Mouse (Mus musculus) ES-E14 (cell line): ENCODE measurements at regions not wholly inside any gene's neighbourhood (a gene's known extent, or its start where the extent isn't known, plus 50 kb on each side); places are given as distances from the start of the nearest gene placed in this dataset.

Source experiments
- DNase-seq: peaks from one replicate; pipeline ENCODE4 v3.0.0-alpha.2; 2013; ENCODE audit warnings: low read depth, low spot score
- H3K27ac ChIP-seq: 2 replicates; pipeline ENCODE4 v1.5.1; 2012; ENCODE audit warnings: low read depth, mild to moderate bottlenecking, low read length, moderate library complexity, mixed read lengths; ENCODE audit not compliant: poor library complexity, insufficient read depth, severe bottlenecking
- H3K36me3 ChIP-seq: 2 replicates; pipeline ENCODE4 v1.6.1; 2012; ENCODE audit warnings: mild to moderate bottlenecking, low read length, moderate library complexity, mixed read lengths; ENCODE audit not compliant: control insufficient read depth, poor library complexity, insufficient read depth, severe bottlenecking
- H3K4me1 ChIP-seq, 2 experiments: fragments of 150-350 bp in 1 of 2; sonication (generic) in 1 of 2; 2 replicates each; pipeline ENCODE4 v1.6.1; 2012; ENCODE audit warnings: low read length in 2 of 2, mild to moderate bottlenecking in 1 of 2, mixed read lengths in 1 of 2; ENCODE audit not compliant: control insufficient read depth in 2 of 2, insufficient read depth in 2 of 2, poor library complexity in 1 of 2
- H3K4me3 ChIP-seq, 2 experiments: fragments of 150-350 bp in 1 of 2; sonication (generic) in 1 of 2; 2 replicates each; pipeline ENCODE4 v1.5.1; 2012; ENCODE audit warnings: low read length in 2 of 2, low read depth in 1 of 2, mild to moderate bottlenecking in 1 of 2, mixed read lengths in 1 of 2; ENCODE audit not compliant: insufficient read depth in 1 of 2, poor library complexity in 1 of 2, severe bottlenecking in 1 of 2
- H3K9ac ChIP-seq: 2 replicates; pipeline ENCODE4 v1.6.1; 2012; ENCODE audit warnings: low read depth, mild to moderate bottlenecking, low read length, mixed read lengths; ENCODE audit not compliant: poor library complexity, insufficient read depth, severe bottlenecking
- H3K9me3 ChIP-seq: fragments of 150-350 bp; sonication (generic); 2 replicates; pipeline ENCODE4 v1.6.1; 2012; ENCODE audit warnings: low read depth, mild to moderate bottlenecking, low read length; ENCODE audit not compliant: control insufficient read depth, insufficient read depth
- CHD2 ChIP-seq: IDR thresholded peaks from 2 replicates; pipeline ENCODE4 v1.6.1; 2014; ENCODE audit warnings: mild to moderate bottlenecking, low read depth, low read length, inconsistent platforms
- HCFC1 ChIP-seq: IDR thresholded peaks from 2 replicates; pipeline ENCODE4 v1.6.1; 2012; ENCODE audit warnings: low read length, inconsistent platforms, borderline replicate concordance; ENCODE audit not compliant: insufficient read depth
- MAFK ChIP-seq: IDR thresholded peaks from 2 replicates; pipeline ENCODE4 v1.6.1; 2014; ENCODE audit warnings: mild to moderate bottlenecking, low read depth, low read length, inconsistent platforms; ENCODE audit not compliant: insufficient read depth
- ZC3H11A ChIP-seq: IDR thresholded peaks from 2 replicates; pipeline ENCODE4 v1.6.1; 2012; ENCODE audit warnings: low read depth, mild to moderate bottlenecking, inconsistent platforms, low read length, borderline replicate concordance
- ZNF384 ChIP-seq: IDR thresholded peaks from 2 replicates; pipeline ENCODE4 v1.6.1; 2012; ENCODE audit warnings: low read depth, low read length, inconsistent platforms
- in situ Hi-C, 2 experiments: fragments of 600-800 bp; cut with MboI; formaldehyde crosslinking; loops; one replicate each; pipeline ENCODE4 v1.15.1; 2025; ENCODE audit warnings: low sequenced_read_pairs in 2 of 2, inconsistent platforms in 1 of 2; ENCODE audit not compliant: unreplicated experiment in 2 of 2

DNA sequence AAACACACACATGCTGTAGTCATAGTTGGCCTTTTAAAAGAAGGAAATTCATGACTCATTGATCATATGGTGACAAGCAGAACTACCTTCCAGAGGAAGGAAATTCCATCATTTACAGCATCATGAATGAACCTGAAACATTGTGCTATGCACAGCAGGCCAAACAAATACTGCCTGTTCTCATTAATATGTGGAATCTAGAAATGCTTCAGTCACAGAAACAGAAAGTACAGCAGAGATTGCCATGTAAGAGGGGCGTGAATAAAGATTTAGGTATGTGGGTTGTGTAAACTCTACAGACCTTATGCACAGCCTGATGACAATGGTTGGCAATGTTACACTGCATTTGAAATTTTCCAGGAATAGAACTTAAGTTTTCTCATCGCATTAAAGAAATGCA, 353.6 kb downstream of the Efna5 start:
- DNase-seq, result no peak
- Histone ChIP-seq H3K27ac (no peak overlapping the region), H3K4me3 (no peak overlapping the region), H3K36me3 (no peaks in the 10 kb centered on the region), H3K9me3 (no peaks in the 10 kb centered on the region), H3K9ac (no peak overlapping the region), H3K4me1 (no peaks in the 10 kb centered on the region)
- TF ChIP-seq CHD2 (no peak), ZC3H11A (no peak)
- in situ Hi-C loops, result no loop called here

- H3K27ac ChIP-seq, result no peak overlapping the region
- H3K9me3 ChIP-seq, result no peaks in the 10 kb centered on the region
- H3K9ac ChIP-seq, result no peak overlapping the region
- H3K4me3 ChIP-seq, result no peak overlapping the region
- no peak for TF ChIP-seq CHD2
- peak; percentile 73; the same call in 1 of the 2 replicates for TF ChIP-seq ZNF384
- TF ChIP-seq MAFK, result no peak
- TF ChIP-seq HCFC1, result no peak
- no peaks in the 10 kb centered on the region for H3K36me3 ChIP-seq
- in situ Hi-C loops, result no loop called here
- H3K4me1 ChIP-seq, result no peaks in the 10 kb centered on the region
- DNase-seq, result no peak
Measured at GRCm38 (mm10) chr17:62513635-62514034, 367.5 kb downstream of the Efna5 start.

DNA sequence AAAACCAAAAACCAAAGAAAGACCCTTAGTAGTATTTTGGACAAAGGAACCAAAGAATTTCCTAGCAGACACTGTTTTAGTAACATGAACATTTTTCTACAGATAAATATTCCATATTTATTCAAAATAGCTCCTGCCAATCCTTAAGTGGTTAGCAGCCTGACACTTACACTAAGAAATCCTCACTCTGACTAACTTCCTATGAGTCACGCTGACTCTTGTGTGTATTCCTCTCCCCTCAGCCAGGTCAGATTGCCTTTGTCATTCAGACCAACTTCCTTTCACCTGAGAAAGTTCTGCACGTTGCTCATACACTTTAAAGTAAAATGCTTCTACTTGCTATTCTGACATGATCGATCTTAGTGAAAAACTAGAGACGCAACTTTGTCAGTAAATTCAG, 370.9 kb downstream of the Efna5 start:
- DNase-seq, result no peak
- Histone ChIP-seq H3K4me3 (no peak overlapping the region), H3K9ac (no peak overlapping the region), H3K9me3 (no peaks in the 10 kb centered on the region), H3K4me1 (no peaks in the 10 kb centered on the region), H3K27ac (no peak overlapping the region), H3K36me3 (no peaks in the 10 kb centered on the region)
- in situ Hi-C loops, result no loop called here
- TF ChIP-seq ZNF384 (no peak), ZC3H11A (no peak), HCFC1 (no peak), CHD2 (no peak), MAFK (no peak)

GRCm38 (mm10) chr17:62507766-62508485, 373.2 kb downstream of the Efna5 start:
- in situ Hi-C loops, result no loop called here
- no peak for DNase-seq

DNA sequence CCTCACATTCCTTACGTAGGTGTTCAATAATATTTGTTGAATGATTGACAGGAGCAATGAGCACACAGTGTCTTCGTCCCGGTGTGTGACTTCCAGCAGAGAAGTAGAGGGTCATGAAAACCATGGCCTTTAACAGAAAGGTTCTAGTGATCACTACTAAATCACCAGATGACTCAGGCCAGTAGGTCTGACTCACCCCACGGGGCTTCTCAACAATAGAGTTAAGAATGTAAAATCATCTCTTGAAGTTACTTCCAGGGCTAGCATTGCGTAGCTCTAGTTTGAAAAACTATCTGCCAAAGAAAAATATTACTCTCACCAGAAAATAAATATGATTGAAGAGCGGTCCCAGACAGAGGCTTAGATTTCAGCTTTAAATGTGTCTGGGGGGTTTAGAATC, 376.4 kb downstream of the Efna5 start:
- Histone ChIP-seq H3K9me3 (no peaks in the 10 kb centered on the region), H3K4me3 (no peak overlapping the region), H3K36me3 (no peaks in the 10 kb centered on the region), H3K9ac (no peak overlapping the region), H3K27ac (no peak overlapping the region), H3K4me1 (no peaks in the 10 kb centered on the region)
- no peak for DNase-seq
- TF ChIP-seq MAFK (no peak), ZNF384 (no peak), ZC3H11A (no peak), CHD2 (no peak), HCFC1 (no peak)
- in situ Hi-C loops, result no loop called here

More at GRCm38 (mm10) chr17:62507766-62508485, 373.2 kb downstream of the Efna5 start:
- H3K27ac ChIP-seq, result no peak overlapping the region
- H3K4me1 ChIP-seq, result no peaks in the 10 kb centered on the region
- H3K9me3 ChIP-seq, result no peaks in the 10 kb centered on the region
- H3K36me3 ChIP-seq, result no peaks in the 10 kb centered on the region
- H3K9ac ChIP-seq, result no peak overlapping the region
- TF ChIP-seq CHD2 (no peak), MAFK (no peak), ZNF384 (no peak), ZC3H11A (no peak), HCFC1 (no peak)
- H3K4me3 ChIP-seq, result no peak overlapping the region
